Mouse (Mus musculus): ENCODE results near the gene Emp3. TPM values are rescaled to one million over a fixed set of nuclear protein-coding genes. Genes with fewer than 3 reads are reported as not detected.
A peak's percentile ranks its signal among the peaks of the same experiment; 100 is the strongest.
"Not testable (repeated sequence)": the region's sequence is repeated elsewhere in the genome, so short reads cannot be mapped to it uniquely, and the experiment has no call there.

The Emp3 gene
- total RNA-seq (2017) = 176 and 192 TPM in 2 replicates

- ATAC-seq (ENCODE audit: extremely low read depth, insufficient number of reproducible peaks, low FRiP score, poor library complexity, severe bottlenecking) = peak; percentile 28
Measured at GRCm38 (mm10) chr7:45921242-45921621, at the start of gene Emp3. Gene Emp3 (minus strand): TSS chr7:45921404.

- ATAC-seq (ENCODE audit: extremely low read depth, insufficient number of reproducible peaks, low FRiP score, poor library complexity, severe bottlenecking) = no peak
Measured at GRCm38 (mm10) chr7:45956611-45957010, 35.4 kb upstream of the Emp3 start.

- ATAC-seq (ENCODE audit: extremely low read depth, insufficient number of reproducible peaks, low FRiP score, poor library complexity, severe bottlenecking) = no peak
Measured at GRCm38 (mm10) chr7:45949061-45949460, 27.9 kb upstream of the Emp3 start.

- not testable (repeated sequence) for ATAC-seq (ENCODE audit: extremely low read depth, insufficient number of reproducible peaks, low FRiP score, poor library complexity, severe bottlenecking)
Measured at GRCm38 (mm10) chr7:45943280-45943679, 22.1 kb upstream of the Emp3 start.

- ATAC-seq (ENCODE audit: extremely low read depth, insufficient number of reproducible peaks, low FRiP score, poor library complexity, severe bottlenecking) = no peak
Measured at GRCm38 (mm10) chr7:45941986-45942385, 20.8 kb upstream of the Emp3 start.

GRCm38 (mm10) chr7:45939836-45940235, 18.6 kb upstream of the Emp3 start:
- ATAC-seq (ENCODE audit: extremely low read depth, insufficient number of reproducible peaks, low FRiP score, poor library complexity, severe bottlenecking) = no peak

GRCm38 (mm10) chr7:45935114-45935513, 13.9 kb upstream of the Emp3 start:
- ATAC-seq (ENCODE audit: extremely low read depth, insufficient number of reproducible peaks, low FRiP score, poor library complexity, severe bottlenecking) = peak; percentile 90

- not testable (repeated sequence) for ATAC-seq (ENCODE audit: extremely low read depth, insufficient number of reproducible peaks, low FRiP score, poor library complexity, severe bottlenecking)
Measured at GRCm38 (mm10) chr7:45933766-45934165, 12.6 kb upstream of the Emp3 start.

GRCm38 (mm10) chr7:45929688-45930087, 8.5 kb upstream of the Emp3 start:
- no peak for ATAC-seq (ENCODE audit: extremely low read depth, insufficient number of reproducible peaks, low FRiP score, poor library complexity, severe bottlenecking)

- no peak for ATAC-seq (ENCODE audit: extremely low read depth, insufficient number of reproducible peaks, low FRiP score, poor library complexity, severe bottlenecking)
Measured at GRCm38 (mm10) chr7:45928626-45929295, 7.6 kb upstream of the Emp3 start.

- no peak for ATAC-seq (ENCODE audit: extremely low read depth, insufficient number of reproducible peaks, low FRiP score, poor library complexity, severe bottlenecking)
Measured at GRCm38 (mm10) chr7:45924429-45924816, 3.2 kb upstream of the Emp3 start.

GRCm38 (mm10) chr7:45923762-45924428, 2.7 kb upstream of the Emp3 start, which contains the start of gene Ccdc114:
Gene Ccdc114 (plus strand): TSS chr7:45924072.
- ATAC-seq (ENCODE audit: extremely low read depth, insufficient number of reproducible peaks, low FRiP score, poor library complexity, severe bottlenecking) = peak; percentile 27; the same call in 1 of the 2 replicates

- ATAC-seq (ENCODE audit: extremely low read depth, insufficient number of reproducible peaks, low FRiP score, poor library complexity, severe bottlenecking) = peak; percentile 72
Measured at GRCm38 (mm10) chr7:45922928-45923761, 1.9 kb upstream of the Emp3 start.

- ATAC-seq (ENCODE audit: extremely low read depth, insufficient number of reproducible peaks, low FRiP score, poor library complexity, severe bottlenecking) = no peak
Measured at GRCm38 (mm10) chr7:45921950-45922600, 871 bp upstream of the Emp3 start.

- ATAC-seq (ENCODE audit: extremely low read depth, insufficient number of reproducible peaks, low FRiP score, poor library complexity, severe bottlenecking) = no peak
Measured at GRCm38 (mm10) chr7:45920583-45921241, 492 bp downstream of the Emp3 start.

- no peak for ATAC-seq (ENCODE audit: extremely low read depth, insufficient number of reproducible peaks, low FRiP score, poor library complexity, severe bottlenecking)
Measured at GRCm38 (mm10) chr7:45919761-45920160, 1.4 kb downstream of the Emp3 start.

GRCm38 (mm10) chr7:45919083-45919671, 2.0 kb downstream of the Emp3 start:
- no peak for ATAC-seq (ENCODE audit: extremely low read depth, insufficient number of reproducible peaks, low FRiP score, poor library complexity, severe bottlenecking)

- ATAC-seq (ENCODE audit: extremely low read depth, insufficient number of reproducible peaks, low FRiP score, poor library complexity, severe bottlenecking) = no peak
Measured at GRCm38 (mm10) chr7:45917926-45918325, 3.3 kb downstream of the Emp3 start.
